Mouse (Mus musculus): ENCODE data around the gene Ctbp2. TPM values are rescaled to one million over a fixed set of nuclear protein-coding genes. Genes with fewer than 3 reads are reported as not detected.

Gene Ctbp2
- polyA plus RNA-seq, 1 experiment from 2014 or later, result 75.7 TPM

DNA sequence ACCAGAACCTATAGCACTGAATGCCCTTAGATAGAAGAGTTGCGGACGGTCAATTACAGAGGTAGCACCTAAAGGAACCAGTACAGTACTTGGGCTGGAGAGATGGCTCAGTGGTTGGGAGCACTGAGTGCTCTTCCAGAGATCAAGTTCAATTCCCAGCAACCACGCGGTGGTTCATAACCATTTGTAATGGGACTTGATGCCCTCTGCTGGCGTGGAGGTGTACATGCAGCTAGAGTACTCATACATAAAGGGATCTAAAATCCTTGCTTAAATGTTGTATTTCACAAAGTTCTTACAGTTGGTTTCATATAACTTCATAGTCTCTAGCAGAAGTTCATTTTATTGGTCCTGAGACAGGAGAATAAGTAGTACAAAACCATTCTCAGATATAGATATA is 9.4 kb upstream of the Ctbp2 start:
- DNase-seq (ENCODE audit: low spot score), result no peak
- Histone ChIP-seq H3K4me3 (no peak overlapping the region), H3K36me3 (no peaks in the 10 kb centered on the region), H3K4me1 (no peaks in the 10 kb centered on the region), H3K27me3 (ENCODE audit: insufficient read depth, poor library complexity, severe bottlenecking) (no peaks in the 10 kb centered on the region), H3K27ac (no peak overlapping the region), H3K9me3 (no peaks in the 10 kb centered on the region)
- WGBS, result 69% methylated on average over 5 of the region's 5 CpGs

DNA sequence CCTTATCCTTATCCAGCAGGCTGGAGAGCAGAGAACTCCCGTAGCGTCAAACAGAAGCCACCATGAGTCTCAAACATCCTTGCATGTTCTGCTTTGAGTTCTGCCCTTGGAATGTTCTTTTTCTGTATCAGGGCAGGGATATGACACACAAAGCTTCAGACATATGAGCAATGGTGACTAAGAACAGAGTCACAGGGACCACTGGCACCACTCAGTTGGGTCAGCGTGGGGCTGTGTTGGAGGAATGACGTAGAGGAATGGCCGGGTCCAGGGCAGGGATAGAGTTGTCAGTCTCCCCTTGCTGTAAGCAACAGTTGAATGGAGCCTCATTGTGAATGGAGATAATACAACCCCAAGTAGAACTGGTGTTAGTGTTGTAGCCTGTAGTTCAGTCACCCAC is 8.5 kb upstream of the Ctbp2 start:
- no peaks in the 10 kb centered on the region for H3K36me3 ChIP-seq
- no peak for DNase-seq (ENCODE audit: low spot score)
- WGBS, result 87% methylated on average over 5 of the region's 5 CpGs
- no peak overlapping the region for H3K27ac ChIP-seq
- no peaks in the 10 kb centered on the region for H3K27me3 ChIP-seq (ENCODE audit: insufficient read depth, poor library complexity, severe bottlenecking)
- no peaks in the 10 kb centered on the region for H3K4me1 ChIP-seq
- H3K4me3 ChIP-seq, result no peak overlapping the region
- no peaks in the 10 kb centered on the region for H3K9me3 ChIP-seq

DNA sequence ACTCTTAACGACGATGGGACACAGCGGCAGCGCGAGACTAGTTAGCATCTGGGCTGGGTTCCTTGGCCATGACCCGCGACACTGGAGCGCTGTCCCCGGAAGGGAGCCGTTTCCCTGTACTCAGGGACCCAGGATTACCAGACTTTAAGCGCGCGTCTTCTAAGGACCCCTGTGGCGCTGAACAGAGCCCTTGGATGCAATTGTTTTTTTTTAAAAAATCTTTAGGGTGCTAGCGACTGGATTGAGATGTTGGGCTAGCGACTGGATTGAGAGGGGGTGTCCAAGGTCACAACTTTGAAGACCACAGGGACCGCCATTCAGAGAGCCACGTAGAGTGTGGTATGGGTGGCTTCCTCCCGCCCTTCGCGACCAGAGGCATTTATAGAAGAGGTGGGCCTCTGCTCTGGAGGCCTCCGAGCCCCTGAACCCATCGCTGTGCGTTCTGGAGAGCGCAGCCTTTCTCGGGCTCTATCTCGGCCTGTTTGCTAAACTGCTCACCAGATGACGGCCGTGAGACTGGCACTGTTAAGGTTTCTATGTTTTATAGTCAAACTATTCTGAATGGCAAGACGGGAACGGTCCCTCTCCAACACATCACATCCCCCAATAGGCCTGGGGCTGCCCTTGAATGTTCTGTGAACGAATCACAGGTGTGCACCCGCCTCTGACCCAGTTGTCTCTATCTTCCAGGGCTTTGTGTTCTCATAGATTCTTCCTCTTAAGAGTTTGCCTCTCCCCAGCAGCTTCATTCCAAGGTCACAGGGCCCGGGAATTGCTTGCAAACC is 739 bp upstream of the Ctbp2 start:
- H3K9me3 ChIP-seq, result no peaks in the 10 kb centered on the region
- H3K4me1 ChIP-seq, result peaks cover 23% of the 10 kb centered on the region
- no peaks in the 10 kb centered on the region; the same call in 1 of the 2 replicates for H3K27me3 ChIP-seq (ENCODE audit: insufficient read depth, poor library complexity, severe bottlenecking)
- peak overlapping the region; percentile 98 for H3K4me3 ChIP-seq
- DNase-seq (ENCODE audit: low spot score), result no peak
- H3K27ac ChIP-seq, result peak overlapping the region; percentile 99
- WGBS, result 3% methylated on average over 34 of the region's 34 CpGs
- H3K36me3 ChIP-seq, result no peaks in the 10 kb centered on the region

DNA sequence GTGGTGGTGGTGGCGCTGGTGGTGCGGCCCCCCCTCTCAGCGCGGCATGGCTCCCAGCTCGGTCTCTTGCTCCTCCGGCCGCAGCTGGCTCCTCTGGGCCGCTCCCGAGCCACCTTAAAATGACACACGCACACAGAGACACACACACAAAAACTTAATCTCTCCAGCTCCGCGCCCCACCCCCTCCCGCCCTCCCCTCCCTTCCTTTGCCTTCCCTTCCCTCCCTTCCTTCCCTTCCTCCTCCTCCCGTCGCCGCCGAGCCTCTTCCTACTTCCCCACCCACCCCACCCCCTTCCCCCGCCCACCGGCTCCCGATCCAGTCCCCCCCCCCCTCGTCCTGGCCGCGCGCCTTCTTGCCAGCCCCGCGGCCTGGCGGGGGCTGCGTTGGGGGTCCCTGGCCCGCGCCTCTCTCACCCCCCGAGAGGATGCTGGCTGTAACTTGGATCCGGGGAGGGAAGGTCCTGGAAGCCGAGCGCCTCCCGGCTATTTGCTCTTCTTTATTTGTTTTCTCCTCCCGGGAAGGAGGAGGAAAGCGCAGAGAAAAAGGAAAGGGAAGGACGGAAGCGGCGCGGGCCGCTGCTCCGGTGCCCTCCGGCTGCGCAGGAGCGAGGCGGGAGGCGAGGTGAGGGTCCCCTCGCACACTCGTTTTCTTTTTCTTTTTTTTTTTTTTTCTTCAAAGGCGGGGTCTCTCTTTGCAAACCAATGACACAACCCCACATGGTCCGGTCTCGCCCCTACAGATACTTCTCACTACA is 733 bp downstream of the Ctbp2 start, which contains the start of gene Fgfr2:
Fgfr2 (minus strand) TSS at position 107 of the 755 bp plus-strand sequence.
- Histone ChIP-seq H3K9me3 (no peaks in the 10 kb centered on the region), H3K36me3 (no peaks in the 10 kb centered on the region), H3K4me1 (peaks cover 30% of the 10 kb centered on the region), H3K27me3 (ENCODE audit: insufficient read depth, poor library complexity, severe bottlenecking) (no peaks in the 10 kb centered on the region; the same call in 1 of the 2 replicates), H3K27ac (peak within 1 kb of the TSS; percentile 99), H3K4me3 (peak within 1 kb of the TSS; percentile 98)
- WGBS, result 2% methylated on average over 36 of the region's 53 CpGs
- peak; percentile 90 for DNase-seq (ENCODE audit: low spot score)

DNA sequence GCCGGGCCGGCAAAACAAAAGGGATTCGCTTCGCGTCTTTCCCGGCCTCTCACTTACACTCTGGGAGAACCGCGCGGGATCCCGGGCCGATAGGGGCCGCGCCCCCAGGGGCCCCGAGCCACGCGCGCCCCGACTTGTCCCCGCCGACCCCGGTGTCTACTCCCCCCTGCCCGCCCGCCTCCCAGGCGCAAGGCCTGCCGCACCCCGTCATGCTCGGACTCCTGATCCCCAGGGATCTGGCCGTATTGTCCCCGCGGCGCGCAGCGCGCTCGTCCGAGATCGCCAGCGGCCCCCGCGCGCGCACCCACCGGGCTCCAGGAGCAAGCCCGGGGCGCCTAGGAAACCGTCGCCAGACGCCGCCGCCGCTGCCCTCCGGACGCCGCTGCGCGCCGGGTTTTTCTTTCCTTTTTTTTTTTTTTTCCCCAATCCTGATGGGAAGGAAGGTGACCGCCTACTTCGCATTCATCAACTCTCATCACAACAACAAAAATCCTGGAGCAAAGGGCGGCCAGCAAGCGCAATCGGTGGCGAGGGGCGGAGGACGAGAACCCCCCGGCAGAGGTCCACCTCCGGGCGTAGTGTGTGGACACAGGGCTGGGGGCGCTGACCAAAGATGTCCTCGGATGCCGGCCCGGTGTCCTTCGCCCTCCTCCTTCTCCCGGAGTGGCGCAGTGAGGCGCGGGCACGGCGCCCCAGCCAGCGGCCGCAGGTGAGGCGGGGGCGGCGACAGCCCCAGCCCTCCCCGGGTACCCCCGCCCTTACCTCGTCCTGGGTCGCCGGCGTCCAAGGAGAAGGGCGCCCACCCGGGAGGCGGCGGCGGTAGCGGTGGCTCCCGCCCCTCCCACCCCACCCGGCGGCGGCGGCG is 1.5 kb downstream of the Ctbp2 start:
- Histone ChIP-seq H3K9me3 (no peaks in the 10 kb centered on the region), H3K27ac (peak overlapping the region; percentile 99), H3K4me1 (peaks cover 38% of the 10 kb centered on the region), H3K4me3 (peak overlapping the region; percentile 98), H3K27me3 (ENCODE audit: insufficient read depth, poor library complexity, severe bottlenecking) (no peaks in the 10 kb centered on the region; the same call in 1 of the 2 replicates), H3K36me3 (no peaks in the 10 kb centered on the region)
- DNase-seq (ENCODE audit: low spot score), result peak; percentile 80
- under 1% methylated on average over 85 of the region's 102 CpGs for WGBS

DNA sequence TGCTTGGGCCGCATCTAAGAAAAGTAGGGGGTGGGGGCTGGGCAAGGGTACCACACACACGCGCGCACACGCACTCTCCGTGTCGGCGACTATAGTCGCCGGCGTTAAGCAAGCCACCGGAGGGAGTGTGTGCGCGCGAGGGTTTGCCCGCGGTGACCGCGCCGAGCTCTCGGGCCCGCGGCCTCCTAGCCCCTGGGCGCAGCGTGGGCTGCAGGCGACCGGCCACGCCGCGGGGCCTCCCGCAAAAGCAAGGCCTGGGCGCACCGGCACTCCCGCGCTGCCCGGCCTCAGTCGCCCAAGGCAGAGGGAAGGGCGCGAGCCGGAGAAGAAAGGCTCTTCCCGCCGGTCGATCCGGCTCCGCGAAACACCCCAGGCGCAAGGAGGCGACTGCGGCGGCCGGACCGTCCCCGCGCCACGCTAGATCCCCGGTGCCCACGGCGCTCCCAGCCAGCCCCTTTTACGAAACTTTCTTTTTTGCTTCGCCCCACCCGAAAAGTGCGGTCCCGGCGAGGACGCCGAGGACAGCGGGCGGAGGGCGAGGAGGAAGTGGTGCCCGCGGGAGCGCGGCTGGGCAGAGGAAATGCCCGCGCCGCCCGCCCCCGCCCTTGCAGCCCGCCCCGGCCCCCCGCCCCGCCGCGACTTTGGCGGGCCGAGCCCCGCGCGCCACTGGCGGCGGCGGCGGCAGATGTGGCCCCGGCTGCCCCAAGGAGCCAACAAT is 2.3 kb downstream of the Ctbp2 start:
- no peaks in the 10 kb centered on the region for H3K36me3 ChIP-seq
- H3K9me3 ChIP-seq, result no peaks in the 10 kb centered on the region
- H3K27me3 ChIP-seq (ENCODE audit: insufficient read depth, poor library complexity, severe bottlenecking), result no peaks in the 10 kb centered on the region; the same call in 1 of the 2 replicates
- under 1% methylated on average over 89 of the region's 94 CpGs for WGBS
- H3K27ac ChIP-seq, result peak overlapping the region; percentile 99
- no peak for DNase-seq (ENCODE audit: low spot score)
- H3K4me1 ChIP-seq, result peaks cover 46% of the 10 kb centered on the region
- peak overlapping the region; percentile 98 for H3K4me3 ChIP-seq

DNA sequence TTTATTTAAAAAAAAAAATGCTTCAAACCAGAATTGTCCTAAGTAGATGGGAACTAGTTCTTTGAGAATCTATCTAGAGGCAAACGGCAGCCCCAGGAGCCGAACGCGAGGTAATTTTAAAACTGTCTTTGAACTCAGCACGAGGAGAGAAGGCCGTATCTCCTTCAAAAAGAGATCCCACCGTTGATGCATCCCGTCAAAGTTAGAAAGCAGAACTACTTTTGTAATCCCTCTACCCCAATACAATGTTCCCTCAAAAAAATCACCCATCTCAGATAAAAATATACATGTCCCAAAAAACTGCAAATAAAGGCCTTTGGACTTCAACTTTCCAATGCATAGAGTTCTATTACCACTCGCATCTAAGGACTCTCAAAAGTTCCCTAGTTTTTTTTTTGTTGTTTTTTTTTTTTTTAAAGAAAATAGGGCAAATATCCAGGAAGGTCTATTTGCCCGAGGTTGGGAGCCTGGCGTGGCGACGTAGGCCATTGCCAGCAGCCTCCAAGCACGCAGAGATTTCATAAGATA is 3.0 kb downstream of the Ctbp2 start:
- 2% methylated on average over 14 of the region's 14 CpGs for WGBS
- peaks cover 53% of the 10 kb centered on the region for H3K4me1 ChIP-seq

DNA sequence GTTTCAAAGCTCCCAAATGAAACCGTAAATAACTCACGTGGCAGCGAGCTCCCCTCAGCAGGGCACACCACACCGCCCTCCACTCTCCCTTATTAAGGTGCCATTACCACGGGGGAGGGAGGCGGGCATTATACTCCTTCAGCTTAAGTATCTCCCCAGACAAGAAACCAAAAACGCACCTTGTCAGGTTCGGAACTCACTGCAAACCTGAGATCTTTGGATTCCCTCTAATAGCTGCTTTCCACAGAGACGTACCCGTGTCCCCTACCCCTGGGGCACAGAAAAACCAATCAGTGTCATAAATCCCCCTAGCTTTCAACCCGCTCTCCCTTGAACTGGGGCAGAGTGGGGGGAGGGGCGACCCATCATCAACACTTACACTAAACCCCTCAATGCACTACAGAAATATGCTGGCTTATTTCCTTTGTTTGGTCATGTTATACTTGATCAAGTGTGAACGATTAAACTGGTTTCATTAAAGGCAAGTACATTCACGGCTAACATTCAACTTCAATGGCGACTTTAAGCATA is 3.9 kb downstream of the Ctbp2 start:
- Histone ChIP-seq H3K27ac (peak overlapping the region; percentile 99), H3K4me3 (peak overlapping the region; percentile 98), H3K4me1 (peaks cover 59% of the 10 kb centered on the region), H3K27me3 (ENCODE audit: insufficient read depth, poor library complexity, severe bottlenecking) (no peaks in the 10 kb centered on the region), H3K9me3 (no peaks in the 10 kb centered on the region), H3K36me3 (no peaks in the 10 kb centered on the region)
- WGBS, result 6% methylated on average over 15 of the region's 15 CpGs
- DNase-seq (ENCODE audit: low spot score), result no peak

More for the DNA sequence above, 3.0 kb downstream of the Ctbp2 start:
- H3K36me3 ChIP-seq, result no peaks in the 10 kb centered on the region
- H3K27me3 ChIP-seq (ENCODE audit: insufficient read depth, poor library complexity, severe bottlenecking), result no peaks in the 10 kb centered on the region
- peak overlapping the region; percentile 99 for H3K27ac ChIP-seq
- H3K9me3 ChIP-seq, result no peaks in the 10 kb centered on the region
- H3K4me3 ChIP-seq, result peak overlapping the region; percentile 98
- no peak for DNase-seq (ENCODE audit: low spot score)

DNA sequence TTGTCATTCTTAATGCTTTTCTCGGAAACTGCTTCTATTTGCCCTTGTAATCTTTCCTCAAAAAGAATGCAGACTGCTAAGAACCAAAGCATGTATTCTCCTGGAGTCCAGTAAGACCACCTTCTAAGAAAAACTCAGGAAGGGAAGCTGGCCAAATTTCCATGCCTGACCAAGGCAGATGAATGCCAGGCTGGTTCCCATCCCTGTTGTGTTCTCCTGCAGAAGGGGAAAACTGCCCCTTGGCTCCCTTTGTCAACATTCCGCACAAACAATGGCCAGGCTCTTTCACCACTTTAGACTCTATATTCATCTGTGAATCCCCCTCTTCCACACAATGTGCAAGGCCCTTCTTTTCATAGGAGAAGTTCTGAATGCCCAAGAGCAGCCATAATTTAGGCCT is 6.3 kb downstream of the Ctbp2 start:
- no peaks in the 10 kb centered on the region for H3K27me3 ChIP-seq (ENCODE audit: insufficient read depth, poor library complexity, severe bottlenecking)
- H3K4me3 ChIP-seq, result no peak overlapping the region
- no peak for DNase-seq (ENCODE audit: low spot score)
- WGBS, result 39% methylated on average over 2 of the region's 2 CpGs
- H3K27ac ChIP-seq, result peak overlapping the region; percentile 23; the same call in 1 of the 2 replicates
- H3K4me1 ChIP-seq, result peaks cover 66% of the 10 kb centered on the region
- no peaks in the 10 kb centered on the region for H3K9me3 ChIP-seq
- no peaks in the 10 kb centered on the region for H3K36me3 ChIP-seq

DNA sequence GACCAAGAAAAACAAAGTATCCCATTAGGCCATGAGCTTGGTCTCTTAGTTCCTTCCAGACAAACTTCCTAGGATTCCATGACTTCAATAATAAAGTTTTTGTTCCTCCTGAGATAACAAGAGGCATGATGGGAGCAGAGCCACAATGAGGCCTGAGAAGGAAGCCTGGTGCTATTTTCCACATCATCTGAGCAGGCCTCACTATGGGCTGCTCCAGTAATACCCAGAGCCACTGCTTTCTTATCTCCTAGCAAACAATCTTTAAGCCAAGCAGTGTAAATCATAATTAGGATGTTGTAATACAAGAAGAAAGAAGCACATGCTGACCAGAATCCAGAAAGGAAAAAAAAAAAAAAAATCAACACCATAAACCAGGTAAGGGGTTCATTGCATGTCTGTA is 7.6 kb downstream of the Ctbp2 start:
- Histone ChIP-seq H3K27ac (peak overlapping the region; percentile 85), H3K4me1 (peaks cover 78% of the 10 kb centered on the region), H3K36me3 (no peaks in the 10 kb centered on the region), H3K9me3 (no peaks in the 10 kb centered on the region), H3K4me3 (no peak overlapping the region), H3K27me3 (ENCODE audit: insufficient read depth, poor library complexity, severe bottlenecking) (no peaks in the 10 kb centered on the region)
- DNase-seq (ENCODE audit: low spot score), result no peak

DNA sequence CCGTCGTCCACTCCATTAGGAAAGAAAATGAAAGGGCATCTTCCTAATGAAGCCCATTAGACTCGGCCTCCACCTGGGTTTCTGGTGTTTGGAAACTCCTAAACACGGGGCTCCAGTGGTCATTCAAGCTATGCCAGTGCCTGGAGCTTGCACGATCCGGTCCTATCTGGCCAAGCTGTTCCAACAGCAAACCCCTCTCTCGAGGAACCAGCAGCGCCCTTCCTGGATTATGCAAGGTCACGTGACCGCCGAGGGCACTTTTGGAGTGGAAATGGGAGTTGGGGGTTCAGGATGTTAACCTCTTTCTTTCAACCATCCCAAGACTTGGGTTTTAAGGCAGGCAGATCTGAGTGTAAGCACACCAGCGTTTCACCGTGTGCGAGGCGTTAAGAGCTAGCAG is 8.3 kb downstream of the Ctbp2 start:
- H3K27ac ChIP-seq, result peak overlapping the region; percentile 85
- H3K27me3 ChIP-seq (ENCODE audit: insufficient read depth, poor library complexity, severe bottlenecking), result no peaks in the 10 kb centered on the region
- H3K4me1 ChIP-seq, result peaks cover 85% of the 10 kb centered on the region
- H3K9me3 ChIP-seq, result no peaks in the 10 kb centered on the region
- peak overlapping the region; percentile 51 for H3K4me3 ChIP-seq
- H3K36me3 ChIP-seq, result no peaks in the 10 kb centered on the region
- DNase-seq (ENCODE audit: low spot score), result peak; percentile 79
- WGBS, result 10% methylated on average over 15 of the region's 15 CpGs

Data from heart, embryonic 10.5 days (tissue).